Mouse (Mus musculus) left cerebral cortex, adult 18-20 months (tissue): ENCODE data around the gene S1pr4. TPM values are rescaled to one million over a fixed set of nuclear protein-coding genes. Genes with fewer than 3 reads are reported as not detected.
A peak's percentile ranks its signal among the peaks of the same experiment; 100 is the strongest.

Experiments used
- DNase-seq, 2 experiments: peaks; one replicate each; pipeline ENCODE4 v3.0.0; 2021 to 2022; ENCODE audit warnings: low spot score in 2 of 2, mixed read lengths in 1 of 2
- total RNA-seq, 2 experiments: library from RNA; stranded (reverse); gene quantifications; 2 replicates each; pipeline ENCODE4 v1.2.3; 2021

Gene S1pr4
- total RNA-seq, 2 experiments from 2014 or later: 0.58 to 0.82 TPM

DNA sequence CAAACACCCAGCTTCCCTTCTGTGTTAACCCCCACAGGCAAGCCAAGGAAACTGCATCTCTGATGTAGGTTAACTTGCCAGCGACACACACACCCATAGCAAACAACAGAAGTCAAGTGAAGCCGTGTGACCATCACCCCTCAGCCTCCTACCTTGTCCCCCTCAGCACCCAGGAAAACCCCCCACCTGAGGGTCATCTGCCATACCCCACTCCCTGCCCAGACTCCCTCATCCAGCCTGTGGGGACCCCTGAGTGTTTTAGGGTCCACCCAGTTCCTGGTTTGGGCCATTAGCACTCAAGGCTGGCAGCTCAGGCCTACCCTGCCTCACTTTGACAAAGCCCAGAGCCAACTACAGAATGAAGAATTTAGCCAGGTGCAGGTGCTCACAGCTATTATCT lies 33.9 kb downstream of the S1pr4 start:
- peak in 1 of 2 experiments; percentile 2 for DNase-seq

DNA sequence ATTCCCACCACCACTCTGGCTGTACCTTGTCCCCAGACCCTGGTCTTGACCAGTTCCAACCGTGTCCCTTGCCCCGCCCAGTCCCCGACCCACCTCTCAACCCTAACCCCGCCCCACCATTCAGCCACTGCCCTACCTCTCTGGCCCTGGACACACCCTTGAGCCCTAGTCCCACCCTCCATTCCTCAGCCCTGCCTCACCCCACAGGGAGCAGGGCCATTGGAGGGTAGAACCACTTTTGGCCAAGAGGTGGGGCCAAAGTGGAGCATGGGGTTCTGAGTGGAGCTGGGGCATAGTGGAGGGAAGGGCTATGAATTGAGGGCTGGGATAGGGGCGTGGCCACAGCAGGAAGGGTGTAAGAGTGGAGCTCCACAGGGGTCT lies 34.7 kb downstream of the S1pr4 start:
- DNase-seq: peak; percentile 1 to 2

DNA sequence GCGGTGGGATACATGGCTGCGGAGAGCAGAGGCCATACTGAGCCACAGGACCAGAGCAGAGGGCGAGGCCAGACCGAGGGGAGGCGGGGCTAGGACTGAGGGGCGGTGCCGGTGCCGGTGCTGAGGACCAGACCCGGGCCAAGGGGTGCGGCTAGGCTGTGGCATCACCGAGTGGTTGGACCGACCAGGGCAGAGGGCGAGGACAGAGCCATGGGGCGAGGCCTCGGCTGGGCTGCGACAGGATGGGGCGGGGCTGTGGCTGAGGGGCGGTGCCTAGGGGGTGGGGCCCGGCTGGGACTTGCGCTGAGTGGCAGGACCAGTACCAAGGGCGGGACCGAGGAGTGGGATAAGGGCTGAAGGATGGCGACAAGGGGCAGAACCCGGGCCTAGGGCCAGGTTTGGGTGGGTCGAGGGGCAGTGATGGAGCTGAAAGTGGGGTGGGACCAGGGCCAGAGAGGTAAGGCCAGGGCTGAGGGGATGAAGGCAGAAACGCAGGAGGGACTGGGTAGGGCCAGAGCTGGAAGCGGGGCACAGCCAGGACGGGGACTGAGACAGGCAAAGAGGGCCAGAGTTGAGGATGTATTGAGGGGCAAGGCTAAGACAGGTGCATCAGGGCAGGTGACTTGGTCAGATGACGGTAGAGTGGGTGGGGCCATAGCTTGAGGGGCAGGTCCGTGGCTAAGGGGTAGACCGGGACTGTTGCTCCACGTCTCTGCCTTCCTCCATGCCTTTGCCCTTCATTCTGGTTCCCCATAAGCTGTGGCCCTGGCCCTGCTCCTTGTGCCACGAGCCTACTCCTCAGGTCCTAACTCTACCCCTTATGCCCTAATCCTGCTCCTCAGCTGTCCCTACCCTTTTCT lies 35.3 kb downstream of the S1pr4 start:
- peak; percentile 6 to 29 for DNase-seq

DNA sequence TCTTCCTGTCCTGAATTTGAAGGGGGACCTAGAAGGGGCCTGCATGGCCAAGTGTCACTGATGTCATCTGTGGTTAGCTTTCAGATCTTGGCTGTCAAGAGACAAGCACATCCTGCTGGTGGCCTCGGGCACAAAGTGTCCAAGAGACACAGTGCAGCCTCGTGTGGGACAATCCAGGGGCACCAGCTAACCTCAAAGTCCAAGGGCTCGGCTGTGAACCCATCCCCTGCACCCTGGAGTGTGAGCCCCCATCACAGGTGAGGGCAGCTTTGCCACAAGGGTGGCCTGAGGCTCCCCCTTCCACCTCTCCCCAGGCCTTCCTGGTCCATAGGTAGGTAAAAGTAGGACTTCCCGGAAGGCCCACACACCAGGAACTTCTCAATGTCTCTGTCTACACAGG lies 36.4 kb downstream of the S1pr4 start:
- DNase-seq: peak in 1 of 2 experiments; percentile 1

GRCm38 (mm10) chr10:81462917-81463316 lies 37.0 kb downstream of the S1pr4 start:
- peak; percentile 1 to 2 for DNase-seq

GRCm38 (mm10) chr10:81462415-81462804 lies 37.5 kb downstream of the S1pr4 start:
- DNase-seq: peak; percentile 2 to 4

GRCm38 (mm10) chr10:81461673-81462414 lies 38.1 kb downstream of the S1pr4 start:
- DNase-seq: peak; percentile 1 to 7

DNA sequence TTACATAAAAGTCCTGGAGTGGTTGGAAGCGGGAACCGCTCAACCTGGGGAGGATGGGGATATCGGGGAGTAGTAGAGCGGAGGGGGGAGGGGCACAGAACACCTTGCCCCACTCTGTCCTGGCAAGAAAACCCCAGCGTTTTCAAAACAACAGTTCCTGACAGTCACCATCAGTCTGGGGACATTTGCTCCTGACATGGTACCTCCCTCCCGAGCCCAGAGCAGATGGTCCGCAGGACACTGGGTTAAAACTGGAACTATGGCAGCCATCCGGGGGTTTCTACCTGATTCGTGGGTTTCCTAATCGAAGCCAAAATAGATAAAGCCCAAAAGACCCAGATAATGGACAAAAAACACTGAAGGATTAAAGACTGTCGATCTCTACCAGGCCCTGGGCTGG lies 39.0 kb downstream of the S1pr4 start:
- DNase-seq: peak in 1 of 2 experiments; percentile 1

- no peak for DNase-seq
Measured at GRCm38 (mm10) chr10:81460471-81460870, 39.5 kb downstream of the S1pr4 start.

- no peak for DNase-seq
Measured at GRCm38 (mm10) chr10:81459399-81459798, 40.5 kb downstream of the S1pr4 start.

DNA sequence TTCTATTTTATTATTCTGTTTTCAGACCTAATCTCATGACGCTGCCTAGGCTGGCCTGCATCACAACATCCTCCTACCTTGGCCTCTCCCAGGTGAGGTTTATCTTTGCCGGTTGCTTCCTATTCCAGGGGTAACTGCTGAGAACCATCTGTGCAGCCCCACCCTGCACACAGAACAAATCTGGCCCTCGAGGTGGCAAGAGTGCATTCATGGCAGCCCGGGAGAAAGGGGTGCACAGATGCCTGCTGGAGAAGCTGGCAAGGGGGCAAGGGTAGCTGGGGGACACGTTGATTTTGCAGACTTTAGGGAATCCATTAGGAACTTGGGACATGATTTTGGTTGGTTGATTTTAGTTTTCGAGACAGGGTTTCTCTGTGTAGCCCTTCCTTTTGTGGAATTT lies 41.7 kb downstream of the S1pr4 start:
- peak in 1 of 2 experiments; percentile 1 for DNase-seq

GRCm38 (mm10) chr10:81457624-81458023 lies 42.3 kb downstream of the S1pr4 start:
- DNase-seq: peak in 1 of 2 experiments; percentile 1

DNA sequence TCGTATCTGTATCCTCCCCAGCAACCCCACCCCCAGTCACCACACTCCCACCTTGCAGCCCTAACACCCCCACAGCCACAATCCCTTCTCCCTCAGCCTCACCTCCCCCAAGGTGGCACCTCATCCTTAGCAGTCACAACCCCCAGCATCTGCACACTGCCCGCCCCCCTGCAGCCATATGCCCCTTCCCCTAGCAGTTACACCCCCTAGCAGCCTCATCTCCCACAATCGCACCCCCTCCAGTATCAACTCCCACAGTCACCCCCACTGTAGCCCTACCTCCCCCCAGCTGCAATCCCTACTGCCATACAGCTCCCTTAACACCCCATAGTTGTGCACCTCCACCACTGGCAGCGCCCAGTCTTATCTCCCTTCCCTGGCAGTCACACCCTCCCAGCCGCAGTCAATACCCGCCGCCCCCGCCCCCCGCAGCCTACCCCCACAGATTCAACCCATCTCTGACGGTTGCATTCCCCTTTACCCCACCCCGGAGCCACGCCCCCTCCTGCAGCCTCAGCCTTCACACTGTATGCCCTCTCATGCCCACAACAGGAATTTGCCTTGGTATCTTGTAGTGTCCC lies 42.9 kb downstream of the S1pr4 start:
- peak in 1 of 2 experiments; percentile 1 for DNase-seq

DNA sequence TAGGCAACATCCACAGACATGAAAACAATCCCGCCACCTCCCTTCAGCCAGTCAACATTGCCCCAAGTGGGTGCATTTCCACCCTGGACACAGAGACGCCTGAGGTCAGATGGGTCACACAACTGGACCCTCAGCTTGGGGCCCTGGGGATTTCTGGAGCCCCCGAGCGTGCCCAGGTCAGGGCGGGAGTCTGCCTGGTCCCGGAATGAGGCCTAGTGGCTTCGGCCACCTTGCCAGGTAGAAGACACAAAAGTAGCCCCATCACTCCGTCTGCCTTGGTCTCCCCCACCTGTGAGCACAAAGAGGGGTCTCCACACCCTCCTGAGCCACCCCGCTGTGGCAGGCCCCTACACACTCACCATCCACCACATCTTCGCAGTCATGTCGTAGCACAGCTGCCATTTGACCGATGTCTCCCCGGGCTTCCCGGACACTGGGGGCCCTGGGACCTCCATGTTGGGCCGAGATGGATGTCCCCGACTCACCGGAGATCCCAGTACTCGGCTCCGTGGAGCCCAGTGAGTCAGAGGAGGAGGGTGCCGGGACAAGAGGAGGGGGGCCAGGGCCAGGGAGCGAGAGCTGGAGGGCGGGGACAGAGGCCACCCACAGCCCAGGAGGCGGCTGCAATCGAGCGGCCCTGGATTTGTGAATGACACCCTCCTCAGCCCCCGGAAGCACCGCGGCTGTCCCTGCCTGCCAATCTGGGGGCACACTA lies 44.6 kb downstream of the S1pr4 start, which contains the start of gene Nfic:
Nfic (minus strand) TSS at position 455 of the 715 bp plus-strand sequence.
- peak in 1 of 2 experiments; percentile 2 for DNase-seq

DNA sequence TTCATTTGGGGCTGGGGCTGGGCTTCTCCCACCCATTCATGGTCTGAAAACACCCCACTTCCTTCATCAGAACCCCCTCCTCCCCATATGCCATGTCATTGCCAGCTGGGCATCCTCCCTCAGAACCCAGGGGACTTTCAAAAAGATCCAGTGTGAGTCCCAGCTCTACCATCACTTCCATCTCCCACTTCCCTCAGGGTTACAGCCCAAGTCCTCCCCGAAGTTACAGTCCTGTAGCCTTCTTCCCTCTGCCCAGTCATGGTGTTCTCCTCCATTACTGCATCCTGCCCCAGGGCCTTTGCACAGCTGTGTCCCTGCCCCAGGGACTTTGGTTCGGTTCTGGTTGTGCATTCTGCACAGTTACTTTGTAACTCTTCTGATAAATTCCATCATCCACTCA lies 45.8 kb downstream of the S1pr4 start:
- peak in 1 of 2 experiments; percentile 1 for DNase-seq

GRCm38 (mm10) chr10:81452947-81453288 lies 47.0 kb downstream of the S1pr4 start:
- DNase-seq: no peak

- DNase-seq: peak; percentile 5 to 9
Measured at GRCm38 (mm10) chr10:81452237-81452946, 47.5 kb downstream of the S1pr4 start.

DNA sequence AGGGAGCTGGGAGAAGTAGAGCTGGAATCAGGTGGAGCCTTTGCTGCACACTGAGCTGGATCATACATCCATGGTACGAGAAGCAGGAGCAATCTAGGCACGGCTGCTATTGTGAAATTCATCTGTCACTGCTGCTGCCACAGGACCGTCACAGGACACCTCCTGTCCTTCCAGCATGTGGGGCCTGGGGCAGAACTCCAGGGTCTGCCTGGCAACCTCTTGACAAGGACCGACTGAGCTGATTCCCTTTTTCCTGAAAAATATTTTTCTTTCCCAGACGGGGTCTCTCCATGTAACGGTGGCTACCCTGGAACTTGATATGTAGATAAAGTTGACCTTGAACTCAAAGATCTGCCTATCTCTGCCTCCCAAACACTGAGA lies 48.6 kb downstream of the S1pr4 start:
- DNase-seq: no peak

DNA sequence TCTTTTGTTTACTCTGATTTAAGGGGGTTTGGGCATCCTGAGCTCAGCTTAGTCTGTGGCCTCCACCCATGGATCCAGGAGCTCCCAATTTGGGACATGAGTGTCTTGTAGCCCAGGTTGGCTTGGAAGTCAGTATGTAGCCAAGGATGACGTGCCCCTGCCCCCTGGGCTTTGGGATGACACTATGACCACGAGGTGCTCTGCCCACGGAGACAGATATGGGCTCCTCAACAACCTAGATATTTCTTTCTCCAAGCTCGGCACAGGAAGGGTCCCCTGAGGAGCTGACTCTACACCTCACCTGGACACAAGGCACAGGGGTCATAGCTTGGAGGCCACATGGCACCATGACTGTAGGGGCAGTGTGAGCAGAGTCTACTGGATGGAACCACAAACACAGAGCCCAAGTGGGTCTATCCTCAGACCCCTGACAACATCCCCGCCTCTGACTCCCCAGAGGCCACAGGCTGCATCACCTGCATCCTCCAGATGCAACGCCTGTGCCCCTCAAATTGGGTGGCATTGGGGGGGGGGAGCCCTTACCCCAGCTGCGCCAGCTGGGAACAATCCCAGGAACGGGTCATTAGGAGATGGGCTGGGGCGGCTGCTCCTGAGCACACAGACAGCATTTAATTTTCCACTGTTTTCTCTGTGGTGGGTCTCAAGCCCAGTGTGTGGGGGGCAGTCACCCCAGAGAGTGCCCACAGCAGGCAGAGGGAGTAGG lies 49.1 kb downstream of the S1pr4 start:
- DNase-seq: peak; percentile 1

DNA sequence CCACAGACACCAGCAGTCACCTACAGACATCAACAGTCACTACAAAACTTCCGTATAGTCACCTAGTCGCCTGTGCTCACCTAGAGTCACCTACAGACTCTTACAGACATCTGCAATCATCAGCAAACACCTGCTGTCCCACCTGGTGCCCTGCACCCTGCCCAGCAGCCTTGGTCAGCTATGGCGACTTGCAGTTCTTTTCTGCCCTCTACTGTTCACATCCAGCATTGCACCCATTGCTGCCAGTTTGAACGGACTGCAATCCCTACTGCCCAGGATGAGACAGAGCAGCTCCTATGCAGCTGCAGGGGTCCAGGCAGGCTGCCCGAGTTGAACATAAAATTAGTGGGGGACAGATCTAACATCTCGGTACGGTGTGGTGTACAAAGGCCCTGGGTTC lies 49.8 kb downstream of the S1pr4 start:
- DNase-seq: peak; percentile 80 to 92
